Mouse (Mus musculus) midbrain, embryonic 13.5 days (tissue): ENCODE results near the gene Scel. TPM values are rescaled to one million over a fixed set of nuclear protein-coding genes. Genes with fewer than 3 reads are reported as not detected.

Experiments used
- ATAC-seq: fragments of 200-750 bp; cut with Nextera tagmentation; 2 replicates; pipeline ENCODE4 v1.8.0; 2017; ENCODE audit warnings: mild to moderate bottlenecking, moderate TSS enrichment, moderate library complexity
- H3K27ac ChIP-seq: fragments of 300-500 bp; sonication (generic); 2 replicates; pipeline ENCODE4 v1.5.1; 2015; ENCODE audit warnings: inconsistent platforms, mild to moderate bottlenecking, moderate library complexity
- H3K27me3 ChIP-seq: fragments of 300-500 bp; sonication (generic); 2 replicates; pipeline ENCODE4 v1.6.1; 2015; ENCODE audit warnings: mild to moderate bottlenecking, inconsistent platforms
- H3K36me3 ChIP-seq: fragments of 300-500 bp; sonication (generic); 2 replicates; pipeline ENCODE4 v1.6.1; 2015; ENCODE audit warnings: mild to moderate bottlenecking, inconsistent platforms
- H3K4me1 ChIP-seq: fragments of 300-500 bp; sonication (generic); replicated peaks from 2 replicates; pipeline ENCODE4 v1.6.1; 2015; ENCODE audit warnings: inconsistent platforms
- H3K4me2 ChIP-seq: fragments of 300-500 bp; sonication (generic); replicated peaks from 2 replicates; pipeline ENCODE4 v1.6.1; 2015; ENCODE audit warnings: moderate library complexity, mild to moderate bottlenecking, inconsistent platforms
- H3K4me3 ChIP-seq: fragments of 300-500 bp; sonication (generic); replicated peaks from 2 replicates; pipeline ENCODE4 v1.5.1; 2015; ENCODE audit warnings: mild to moderate bottlenecking, inconsistent platforms
- H3K9ac ChIP-seq: fragments of 300-500 bp; sonication (generic); replicated peaks from 2 replicates; pipeline ENCODE4 v1.6.1; 2015; ENCODE audit warnings: mild to moderate bottlenecking, inconsistent platforms
- H3K9me3 ChIP-seq: fragments of 300-500 bp; sonication (generic); 2 replicates; pipeline ENCODE4 v1.6.1; 2016; ENCODE audit warnings: mild to moderate bottlenecking, inconsistent platforms
- WGBS: fragments of 180-500 bp; shearing (Covaris S2); methylation state at CpG from one replicate; pipeline ENCODE4 v1.1.7; 2015; 5-methylcytosine and 5-hydroxymethylcytosine counted together
- polyA plus RNA-seq: library from polyadenylated mRNA; unstranded; fragments of >200 nt; fragmentation: Nextera tagmentation; extraction: Ambion mirVana; gene quantifications from 2 replicates; pipeline ENCODE4 v1.2.1, GENCODE M21; 2015

Scel gene
- polyA plus RNA-seq, 1 experiment from 2014 or later = 0.08 TPM

- Histone ChIP-seq H3K4me1 (no peaks in the 10 kb centered on the region), H3K9me3 (no peaks in the 10 kb centered on the region), H3K4me3 (no peak overlapping the region), H3K9ac (no peak overlapping the region), H3K27me3 (no peaks in the 10 kb centered on the region), H3K36me3 (no peaks in the 10 kb centered on the region), H3K27ac (no peak overlapping the region), H3K4me2 (no peak overlapping the region)
- WGBS = 62% methylated on average over 4 of the region's 4 CpGs
- no peak for ATAC-seq
Measured at GRCm38 (mm10) chr14:103586662-103587061, 73.5 kb downstream of the Scel start.

GRCm38 (mm10) chr14:103587208-103587900 is 74.2 kb downstream of the Scel start:
- Histone ChIP-seq H3K4me3 (no peak overlapping the region), H3K36me3 (no peaks in the 10 kb centered on the region), H3K9ac (no peak overlapping the region), H3K27ac (no peak overlapping the region), H3K4me2 (no peak overlapping the region), H3K4me1 (no peaks in the 10 kb centered on the region), H3K27me3 (no peaks in the 10 kb centered on the region), H3K9me3 (no peaks in the 10 kb centered on the region)
- 0 out of 2 replicates have a peak, but pooled peaks have one; percentile 20 for ATAC-seq
- 68% methylated on average over 10 of the region's 10 CpGs for WGBS

DNA sequence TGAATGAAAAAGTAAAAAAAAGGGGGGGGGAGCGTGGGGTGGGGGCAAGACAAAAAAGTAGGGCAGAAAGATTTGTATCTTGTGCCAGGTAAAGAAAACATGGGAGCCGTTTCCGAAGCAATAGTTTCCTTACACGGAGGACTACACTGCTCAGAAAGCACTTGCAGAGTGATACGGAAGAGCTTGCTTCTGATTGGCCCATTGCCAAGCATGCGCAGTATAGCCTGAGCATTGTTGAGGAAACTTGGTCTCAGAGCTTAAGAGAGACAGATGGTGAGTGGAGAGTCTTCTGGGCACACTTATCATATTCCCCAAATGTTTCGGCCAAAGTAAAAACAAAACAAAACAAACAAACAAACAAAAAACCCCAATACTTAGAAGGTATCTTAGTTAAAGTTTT is 76.7 kb downstream of the Scel start:
- no peak for ATAC-seq
- no peak overlapping the region for H3K4me2 ChIP-seq
- no peaks in the 10 kb centered on the region for H3K4me1 ChIP-seq
- H3K27me3 ChIP-seq = no peaks in the 10 kb centered on the region
- WGBS = 74% methylated on average over 7 of the region's 7 CpGs
- H3K9me3 ChIP-seq = no peaks in the 10 kb centered on the region
- no peaks in the 10 kb centered on the region for H3K36me3 ChIP-seq
- H3K9ac ChIP-seq = no peak overlapping the region
- H3K27ac ChIP-seq = no peak overlapping the region
- H3K4me3 ChIP-seq = no peak overlapping the region

- Histone ChIP-seq H3K9me3 (no peaks in the 10 kb centered on the region), H3K9ac (no peak overlapping the region), H3K4me1 (no peaks in the 10 kb centered on the region), H3K4me3 (no peak overlapping the region), H3K27ac (no peak overlapping the region), H3K36me3 (no peaks in the 10 kb centered on the region), H3K27me3 (no peaks in the 10 kb centered on the region), H3K4me2 (no peak overlapping the region)
- no peak for ATAC-seq
- WGBS = 65% methylated on average over 5 of the region's 5 CpGs
Measured at GRCm38 (mm10) chr14:103595870-103596269, 82.7 kb downstream of the Scel start.

DNA sequence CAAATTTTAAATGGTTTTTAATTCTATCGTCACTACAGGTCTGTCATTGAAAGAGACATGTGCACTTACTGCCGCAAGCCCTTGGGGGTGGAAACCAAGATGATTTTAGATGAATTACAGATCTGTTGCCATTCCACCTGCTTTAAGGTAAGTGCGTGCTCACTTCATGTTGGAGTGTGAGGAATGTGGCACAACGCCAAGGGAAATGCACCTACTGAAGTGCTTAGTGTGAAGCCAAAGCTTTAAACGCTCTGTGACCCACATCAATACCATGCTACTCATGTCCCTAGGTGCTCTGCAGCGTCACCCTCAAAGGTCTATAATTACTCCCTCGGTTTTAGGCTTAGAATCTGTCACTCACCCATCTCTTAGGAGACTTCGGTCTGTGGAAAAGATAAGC is 94.9 kb downstream of the Scel start:
- Histone ChIP-seq H3K4me3 (no peak overlapping the region), H3K9me3 (no peaks in the 10 kb centered on the region), H3K4me1 (no peaks in the 10 kb centered on the region), H3K27me3 (no peaks in the 10 kb centered on the region), H3K36me3 (no peaks in the 10 kb centered on the region), H3K4me2 (no peak overlapping the region), H3K27ac (no peak overlapping the region), H3K9ac (no peak overlapping the region)
- no peak for ATAC-seq
- WGBS = 89% methylated on average over 8 of the region's 8 CpGs

GRCm38 (mm10) chr14:103613573-103614271 is 100.6 kb downstream of the Scel start:
- no peaks in the 10 kb centered on the region for H3K9me3 ChIP-seq
- H3K36me3 ChIP-seq = no peaks in the 10 kb centered on the region
- H3K27me3 ChIP-seq = no peaks in the 10 kb centered on the region
- H3K4me3 ChIP-seq = no peak overlapping the region
- ATAC-seq = no peak
- no peak overlapping the region for H3K27ac ChIP-seq
- no peak overlapping the region for H3K4me2 ChIP-seq
- H3K9ac ChIP-seq = no peak overlapping the region
- no peaks in the 10 kb centered on the region for H3K4me1 ChIP-seq
- WGBS = 67% methylated on average over 6 of the region's 6 CpGs

DNA sequence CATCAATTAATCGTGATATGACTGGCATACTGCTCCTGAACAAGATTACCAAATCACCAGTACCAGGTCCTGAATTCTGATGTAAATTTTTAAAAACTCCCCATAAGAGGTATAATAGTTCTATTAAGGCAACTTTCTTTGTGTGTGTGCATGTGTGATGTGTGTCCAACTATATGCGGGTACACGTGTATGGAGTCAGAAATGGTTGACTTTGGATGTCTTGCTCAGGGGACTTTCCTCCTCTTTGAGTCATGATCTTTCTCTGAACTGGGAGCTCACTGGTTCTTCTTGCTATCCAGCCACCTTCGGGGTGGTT is 101.1 kb downstream of the Scel start:
- Histone ChIP-seq H3K36me3 (no peaks in the 10 kb centered on the region), H3K27ac (no peak overlapping the region), H3K9me3 (no peaks in the 10 kb centered on the region), H3K4me1 (no peaks in the 10 kb centered on the region), H3K9ac (no peak overlapping the region), H3K4me3 (no peak overlapping the region), H3K27me3 (no peaks in the 10 kb centered on the region), H3K4me2 (no peak overlapping the region)
- WGBS = 88% methylated on average over 4 of the region's 4 CpGs
- ATAC-seq = no peak

DNA sequence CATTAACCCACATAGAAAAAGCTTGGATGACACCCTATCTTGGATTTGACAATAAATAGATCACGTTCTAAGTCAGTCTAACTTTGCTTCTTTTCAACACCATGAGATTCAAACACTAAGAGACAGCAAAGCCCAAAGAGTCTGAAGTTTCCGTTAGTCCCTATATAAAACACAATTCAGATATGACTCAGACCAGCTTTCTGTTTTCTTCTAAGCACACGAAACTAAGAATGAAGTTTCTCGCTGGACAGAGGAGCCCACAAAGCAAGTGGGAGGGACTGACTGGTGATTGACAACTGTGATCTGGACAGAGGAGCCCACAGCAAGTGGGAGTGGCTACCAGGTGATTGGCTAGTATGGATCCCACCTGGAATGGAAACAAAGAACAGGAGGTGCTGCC is 106.6 kb downstream of the Scel start:
- no peak overlapping the region for H3K9ac ChIP-seq
- no peaks in the 10 kb centered on the region for H3K4me1 ChIP-seq
- 91% methylated on average over 4 of the region's 4 CpGs for WGBS
- H3K36me3 ChIP-seq = no peaks in the 10 kb centered on the region
- no peak overlapping the region for H3K4me2 ChIP-seq
- H3K27me3 ChIP-seq = no peaks in the 10 kb centered on the region
- H3K27ac ChIP-seq = no peak overlapping the region
- no peak overlapping the region for H3K4me3 ChIP-seq
- no peaks in the 10 kb centered on the region for H3K9me3 ChIP-seq
- no peak for ATAC-seq

DNA sequence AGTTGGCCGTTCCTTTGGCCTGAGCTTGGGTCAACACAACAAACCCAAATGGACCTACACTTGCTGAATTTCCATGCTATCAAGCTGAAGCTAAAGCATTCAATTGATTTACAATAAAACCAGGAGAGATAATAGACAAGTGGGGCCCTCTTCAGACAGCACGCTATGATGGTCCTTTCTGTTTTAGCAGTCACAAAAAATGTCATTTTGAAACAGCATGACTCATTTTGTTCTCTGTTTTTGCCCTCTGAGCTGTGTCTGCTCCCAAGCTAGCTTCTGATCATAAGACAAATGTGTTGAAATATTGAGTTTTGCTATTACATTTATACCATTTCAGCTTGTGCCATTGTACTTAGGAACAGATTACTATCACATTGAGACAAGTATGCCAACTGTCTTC is 108.1 kb downstream of the Scel start:
- Histone ChIP-seq H3K9me3 (no peaks in the 10 kb centered on the region), H3K36me3 (no peaks in the 10 kb centered on the region), H3K9ac (no peak overlapping the region), H3K27me3 (no peaks in the 10 kb centered on the region), H3K27ac (no peak overlapping the region), H3K4me1 (no peaks in the 10 kb centered on the region), H3K4me2 (no peak overlapping the region), H3K4me3 (no peak overlapping the region)
- 90% methylated on average over 2 of the region's 2 CpGs for WGBS
- no peak for ATAC-seq

DNA sequence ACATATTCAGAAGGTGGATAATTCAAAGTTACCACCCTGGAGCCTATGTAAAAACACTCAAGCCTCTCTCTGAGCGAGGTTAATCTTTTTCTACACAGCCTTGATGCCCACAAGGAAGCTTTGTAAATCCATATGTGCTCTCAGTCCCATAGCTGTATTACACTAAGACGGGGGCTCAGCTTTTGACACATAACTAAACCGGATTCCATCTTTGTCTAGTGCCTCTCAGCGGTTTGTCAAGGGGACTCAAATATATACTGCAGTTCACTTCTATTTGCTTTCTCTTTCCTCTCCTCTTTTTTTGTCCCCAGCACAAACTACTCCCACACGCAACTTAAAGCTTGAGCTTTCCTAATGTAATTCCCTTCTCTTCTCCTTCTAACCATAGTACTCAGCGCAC is 113.0 kb downstream of the Scel start:
- 92% methylated on average over 6 of the region's 6 CpGs for WGBS
- no peak for ATAC-seq
- H3K36me3 ChIP-seq = no peaks in the 10 kb centered on the region

DNA sequence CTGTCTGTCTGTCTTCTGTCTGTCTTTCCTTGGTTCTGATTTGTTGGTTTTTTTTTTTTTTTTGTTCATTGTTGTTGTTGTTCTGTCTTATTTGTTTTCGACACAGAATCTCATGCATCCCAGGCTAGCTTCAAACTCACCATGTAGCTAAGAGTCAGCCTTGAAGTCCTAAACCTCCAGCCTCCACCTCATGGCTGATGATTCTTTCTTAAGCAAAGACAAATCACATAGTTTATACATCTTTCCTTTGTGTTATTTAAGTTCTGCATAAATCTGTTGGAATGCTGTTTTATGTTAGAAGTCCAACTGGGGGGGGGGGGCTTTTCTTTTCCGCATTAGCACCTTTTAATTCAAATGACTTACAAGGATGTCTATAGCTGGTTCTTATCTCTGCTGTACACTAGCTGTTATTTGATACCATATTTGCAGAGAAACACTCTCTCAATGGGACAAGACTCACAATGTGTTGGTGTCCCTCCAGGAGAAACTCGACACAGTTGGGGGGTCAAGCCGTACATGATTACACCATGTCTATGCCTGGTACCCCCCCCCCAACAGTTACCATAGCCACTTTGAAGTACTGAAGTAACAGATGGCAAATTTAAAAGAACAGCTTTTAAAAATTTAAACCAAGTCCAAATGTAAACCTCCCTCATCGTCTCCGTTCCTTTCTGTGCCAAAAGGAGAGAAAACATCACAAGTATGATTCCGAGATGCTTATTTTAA is 116.7 kb downstream of the Scel start:
- Histone ChIP-seq H3K36me3 (no peaks in the 10 kb centered on the region), H3K27ac (no peak overlapping the region), H3K9ac (no peak overlapping the region), H3K4me3 (no peak overlapping the region), H3K4me1 (no peaks in the 10 kb centered on the region), H3K4me2 (no peak overlapping the region), H3K9me3 (no peaks in the 10 kb centered on the region), H3K27me3 (no peaks in the 10 kb centered on the region)
- 90% methylated on average over 7 of the region's 7 CpGs for WGBS
- no peak for ATAC-seq

More for the DNA sequence above, 113.0 kb downstream of the Scel start:
- Histone ChIP-seq H3K27me3 (no peaks in the 10 kb centered on the region), H3K27ac (no peak overlapping the region), H3K4me2 (no peak overlapping the region), H3K4me1 (no peaks in the 10 kb centered on the region), H3K9ac (no peak overlapping the region), H3K4me3 (no peak overlapping the region), H3K9me3 (no peaks in the 10 kb centered on the region)

GRCm38 (mm10) chr14:103630545-103630944 is 117.4 kb downstream of the Scel start:
- no peak overlapping the region for H3K4me2 ChIP-seq
- no peak overlapping the region for H3K9ac ChIP-seq
- no peaks in the 10 kb centered on the region for H3K36me3 ChIP-seq
- no peaks in the 10 kb centered on the region for H3K4me1 ChIP-seq
- H3K4me3 ChIP-seq = no peak overlapping the region
- no peak for ATAC-seq
- H3K27ac ChIP-seq = no peak overlapping the region
- no peaks in the 10 kb centered on the region for H3K9me3 ChIP-seq
- no peaks in the 10 kb centered on the region for H3K27me3 ChIP-seq
- WGBS = 73% methylated on average over 8 of the region's 8 CpGs
